Mouse (Mus musculus) cerebellum, postnatal 25 days (tissue): ENCODE data around the gene Kpna1.
"Not testable (repeated sequence)": the region's sequence is repeated elsewhere in the genome, so short reads cannot be mapped to it uniquely, and the experiment has no call there.

ENCODE experiments used
- DNase-seq, 2 experiments: peaks; one replicate each; pipeline ENCODE4 v3.0.0; 2021; ENCODE audit warnings: mixed read lengths in 2 of 2

Gene Kpna1

DNA sequence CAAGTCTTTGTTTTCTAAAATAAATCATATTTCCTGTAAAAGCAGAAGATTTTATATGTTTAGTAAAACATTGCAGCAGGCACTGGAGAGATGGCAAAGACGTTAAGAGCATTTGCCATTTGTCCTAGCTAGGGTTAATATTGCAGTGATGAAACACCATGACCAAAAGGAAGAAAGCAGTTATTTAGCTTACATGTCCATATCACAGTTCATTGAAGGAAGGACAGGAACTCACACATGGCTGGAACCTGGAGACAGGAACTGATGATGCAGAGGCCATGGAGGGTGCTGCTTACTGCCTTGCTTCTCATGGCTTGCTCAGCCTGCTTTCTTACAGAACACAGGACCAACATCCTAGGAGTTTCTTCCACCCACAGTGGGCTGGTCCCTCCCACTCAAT lies 13.8 kb downstream of the Kpna1 start:
- DNase-seq: no peak

DNA sequence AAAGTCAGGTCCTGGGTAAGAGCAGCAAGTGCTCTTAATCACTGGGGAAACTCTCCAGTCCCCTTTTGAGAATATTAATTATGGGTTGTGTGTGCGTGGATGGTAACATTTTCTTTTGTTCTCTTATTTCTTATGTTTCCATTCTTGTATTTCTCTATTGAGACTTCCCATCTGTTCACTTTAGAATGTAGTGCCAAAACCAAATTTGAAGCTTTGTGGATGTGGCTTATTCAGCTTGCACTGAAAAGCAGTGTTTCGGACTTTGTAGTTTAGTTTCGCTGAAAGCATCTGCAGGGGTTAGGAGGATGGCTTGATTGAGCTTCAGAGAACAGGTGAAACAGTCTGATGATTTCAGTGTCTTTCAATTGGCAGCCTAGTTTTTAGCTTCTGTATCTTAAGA lies 14.8 kb downstream of the Kpna1 start:
- DNase-seq: no peak

DNA sequence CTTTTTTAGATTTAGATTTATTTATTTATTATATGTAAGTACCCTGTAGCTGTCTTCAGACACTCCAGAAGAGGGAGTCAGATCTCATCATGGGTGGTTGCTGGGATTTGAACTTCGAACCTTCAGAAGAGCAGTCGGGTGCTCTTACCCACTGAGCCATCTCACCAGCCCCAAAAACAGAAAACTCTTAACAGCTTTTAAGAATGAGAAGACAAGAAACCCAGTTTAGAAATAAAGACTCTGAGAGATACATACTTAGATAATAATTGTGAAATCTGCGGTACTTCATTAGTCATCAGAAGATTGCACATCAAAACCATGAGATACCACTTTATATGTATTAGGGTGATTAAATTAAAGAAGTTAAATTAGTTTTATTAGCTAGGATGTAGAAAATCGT lies 20.3 kb downstream of the Kpna1 start:
- DNase-seq: not testable (repeated sequence)

DNA sequence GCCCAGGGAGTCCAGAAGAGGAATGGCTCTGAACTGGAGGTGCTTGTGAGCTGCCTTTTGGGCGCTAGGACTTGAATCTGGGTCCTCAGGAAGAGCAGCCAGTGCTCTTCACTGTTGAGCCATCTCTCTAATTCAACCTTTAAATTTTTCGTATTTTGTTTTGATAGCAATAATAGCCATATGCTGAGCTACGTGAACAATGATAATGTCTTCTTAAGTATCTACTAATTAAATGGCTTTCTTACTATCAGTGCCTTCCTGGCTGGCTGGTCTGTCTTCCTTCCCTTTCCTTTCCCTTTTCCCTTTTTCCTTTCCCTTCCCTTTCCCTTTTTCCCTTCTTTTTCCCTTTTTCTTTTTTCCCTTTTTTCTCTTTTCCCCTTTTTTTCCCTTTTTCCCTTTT lies 29.8 kb downstream of the Kpna1 start:
- DNase-seq: no peak

DNA sequence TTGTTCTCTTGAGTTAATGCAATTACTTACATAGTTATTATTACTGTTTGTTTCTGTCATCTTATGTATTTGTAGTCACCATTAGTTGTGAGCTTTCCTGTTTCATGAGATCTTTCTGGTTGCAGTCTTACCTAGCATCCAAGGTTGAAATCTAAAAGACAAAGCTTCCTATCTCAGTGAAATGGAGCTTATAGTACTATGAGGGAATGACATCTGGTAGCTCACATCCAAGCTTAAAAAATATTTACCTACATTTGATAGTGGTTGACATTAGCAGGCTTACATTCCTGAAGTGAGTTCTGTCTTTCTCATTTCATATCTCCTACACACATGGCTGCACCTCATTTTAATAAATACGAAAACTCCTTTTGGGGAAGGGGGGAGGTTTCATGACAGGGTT lies 37.8 kb downstream of the Kpna1 start:
- no peak for DNase-seq

DNA sequence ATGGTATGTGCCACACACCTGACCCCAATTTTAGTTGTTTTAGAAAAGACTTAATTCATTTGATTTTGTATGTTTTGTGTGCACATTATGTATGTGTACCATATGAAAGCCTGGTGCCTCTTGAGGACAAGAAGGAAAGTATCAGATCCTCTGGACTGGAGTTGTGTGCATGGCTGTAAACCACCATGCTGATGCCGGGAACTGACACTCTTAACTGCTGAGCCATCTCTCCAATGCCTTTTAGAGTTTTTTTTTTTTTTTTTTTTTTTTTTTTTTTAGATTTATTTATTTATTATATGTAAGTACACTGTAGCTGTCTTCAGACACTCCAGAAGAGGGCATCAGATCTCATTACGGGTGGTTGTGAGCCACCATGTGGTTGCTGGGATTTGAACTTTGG lies 49.6 kb downstream of the Kpna1 start:
- DNase-seq: not testable (repeated sequence)

DNA sequence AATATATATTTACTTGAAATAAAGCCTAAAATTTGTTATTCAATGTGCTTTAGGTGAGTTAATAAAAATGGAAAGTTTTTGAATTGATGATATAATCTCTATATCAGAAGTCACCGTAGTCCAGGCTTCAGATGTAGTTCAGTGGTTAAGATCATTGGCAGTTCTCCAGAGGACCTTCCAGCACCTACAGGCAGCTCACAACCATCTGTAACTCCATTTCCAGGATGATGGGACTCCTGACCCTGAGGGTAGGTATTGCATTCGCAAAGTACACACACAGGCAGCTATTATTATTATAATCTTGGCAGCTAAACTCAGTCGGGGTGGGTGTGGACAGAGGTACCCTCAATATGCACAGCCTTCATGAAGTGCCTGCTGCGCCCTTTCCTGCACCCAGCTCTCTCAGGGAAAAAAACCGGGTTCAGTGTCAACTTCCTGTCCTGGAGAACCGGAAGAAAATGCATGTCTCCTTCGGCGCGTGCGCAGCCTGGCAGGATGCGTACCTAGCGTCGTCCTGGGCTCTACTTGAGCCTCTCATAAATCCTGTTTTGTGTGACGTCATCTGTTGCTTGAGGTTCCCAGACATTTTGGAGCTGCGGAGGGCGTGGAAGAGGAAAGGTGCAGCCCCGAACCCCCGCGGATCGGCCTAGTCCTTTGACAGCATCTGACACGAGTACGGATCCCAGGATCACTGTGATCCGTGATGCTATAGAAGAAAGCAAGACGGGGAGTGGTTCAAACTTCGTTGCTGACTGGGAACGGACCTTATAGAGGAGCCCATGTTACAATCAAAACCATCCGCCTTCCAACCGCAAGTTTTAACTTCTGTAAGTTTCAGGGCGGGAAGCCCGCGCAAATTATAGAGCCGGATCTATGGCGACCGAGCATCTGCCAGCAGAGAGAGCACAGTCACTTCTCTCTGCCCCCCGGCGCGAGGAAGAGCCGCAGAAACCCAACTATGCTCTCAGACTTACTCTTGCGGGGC lies 62.4 kb downstream of the Kpna1 start, which contains the start of gene Wdr5b:
Wdr5b (plus strand) TSS at position 551 of the 985 bp plus-strand sequence.
- DNase-seq: peak; percentile 92 to 94

DNA sequence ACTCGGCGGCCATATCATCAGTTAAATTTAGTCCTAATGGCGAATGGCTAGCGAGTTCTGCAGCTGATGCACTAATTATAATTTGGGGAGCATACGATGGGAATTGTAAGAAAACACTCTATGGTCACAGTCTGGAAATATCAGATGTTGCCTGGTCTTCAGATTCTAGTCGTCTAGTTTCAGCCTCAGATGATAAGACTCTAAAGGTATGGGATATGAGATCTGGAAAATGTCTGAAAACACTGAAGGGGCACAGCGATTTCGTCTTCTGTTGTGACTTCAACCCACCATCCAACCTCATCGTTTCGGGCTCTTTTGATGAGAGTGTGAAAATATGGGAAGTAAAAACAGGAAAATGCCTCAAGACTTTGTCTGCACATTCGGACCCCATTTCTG lies 63.1 kb downstream of the Kpna1 start:
- no peak for DNase-seq

DNA sequence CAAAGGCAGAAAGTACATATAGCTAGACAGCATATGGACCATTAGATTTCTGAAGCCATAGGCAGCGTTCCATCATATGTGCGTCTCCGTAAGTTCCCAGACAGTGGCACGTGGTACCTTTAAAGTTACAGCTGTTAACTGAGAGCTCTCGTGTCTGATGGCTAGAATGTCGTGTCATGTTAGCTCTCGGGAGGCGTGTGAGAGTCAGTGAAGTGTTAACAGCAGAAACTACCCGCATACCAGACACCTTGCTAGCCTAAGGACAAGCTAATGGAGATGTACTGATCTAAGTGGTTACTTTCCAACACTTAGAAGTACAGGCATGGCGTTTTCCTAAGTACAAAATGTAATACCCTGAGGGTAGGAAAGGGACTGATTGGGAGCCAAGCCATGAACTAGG lies 64.5 kb downstream of the Kpna1 start:
- no peak for DNase-seq

DNA sequence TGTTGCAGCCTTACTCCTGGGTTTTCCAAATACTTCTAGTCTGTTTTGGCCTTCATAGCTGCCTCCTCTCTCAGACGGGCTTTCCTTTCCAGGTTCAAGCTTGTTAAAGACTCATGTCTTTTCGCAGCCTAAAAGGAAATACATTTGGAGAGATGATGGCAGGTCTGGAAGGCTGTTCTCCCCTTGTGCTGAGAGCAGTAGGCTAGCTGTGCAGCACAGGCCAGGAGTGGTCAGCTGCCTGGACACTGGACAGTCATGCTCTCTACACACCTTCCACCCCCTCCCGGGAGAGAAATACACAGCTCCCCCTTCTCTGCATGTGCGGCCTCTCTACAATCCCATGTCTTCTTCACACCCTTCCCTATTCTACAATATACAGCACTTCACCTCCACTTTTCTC lies 65.4 kb downstream of the Kpna1 start:
- DNase-seq: no peak

DNA sequence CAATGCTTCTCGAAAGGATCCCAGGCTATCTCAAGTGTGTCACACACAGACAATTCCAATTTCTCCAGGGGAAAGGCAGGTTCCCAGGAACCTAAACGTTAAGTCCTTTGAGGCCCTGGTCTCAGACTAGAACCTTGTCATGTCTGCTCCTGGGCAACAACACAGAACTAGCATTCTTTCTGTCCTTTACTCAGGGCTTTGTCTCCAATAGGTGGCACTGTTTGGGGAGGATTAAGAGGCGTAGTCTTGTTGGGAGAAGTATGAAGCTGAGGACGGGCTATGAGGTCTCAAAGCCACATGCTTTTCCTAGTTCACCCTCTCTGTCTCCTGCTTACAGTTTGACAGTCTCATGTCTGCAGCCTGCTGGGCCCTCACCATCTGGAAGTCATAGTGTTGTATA lies 69.0 kb downstream of the Kpna1 start:
- no peak for DNase-seq

DNA sequence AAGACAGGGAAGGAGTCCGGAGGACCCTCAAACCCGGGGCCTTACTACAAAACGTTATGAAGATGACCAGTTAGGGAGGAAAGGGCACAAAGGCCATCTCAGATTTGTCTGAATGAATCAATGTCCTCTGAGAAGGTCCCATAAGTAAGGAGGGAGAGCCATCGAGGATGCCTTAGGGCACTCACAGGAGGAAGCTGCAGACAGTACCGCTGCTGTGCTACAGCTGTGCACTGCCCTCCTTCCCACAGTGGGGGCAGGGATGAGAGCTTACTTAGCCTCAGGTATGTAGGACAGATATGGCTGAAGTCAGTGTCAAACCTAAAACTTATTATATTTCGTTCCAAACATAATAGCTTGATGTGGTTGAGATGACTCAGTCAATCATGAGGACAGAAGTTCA lies 72.9 kb downstream of the Kpna1 start:
- no peak for DNase-seq

DNA sequence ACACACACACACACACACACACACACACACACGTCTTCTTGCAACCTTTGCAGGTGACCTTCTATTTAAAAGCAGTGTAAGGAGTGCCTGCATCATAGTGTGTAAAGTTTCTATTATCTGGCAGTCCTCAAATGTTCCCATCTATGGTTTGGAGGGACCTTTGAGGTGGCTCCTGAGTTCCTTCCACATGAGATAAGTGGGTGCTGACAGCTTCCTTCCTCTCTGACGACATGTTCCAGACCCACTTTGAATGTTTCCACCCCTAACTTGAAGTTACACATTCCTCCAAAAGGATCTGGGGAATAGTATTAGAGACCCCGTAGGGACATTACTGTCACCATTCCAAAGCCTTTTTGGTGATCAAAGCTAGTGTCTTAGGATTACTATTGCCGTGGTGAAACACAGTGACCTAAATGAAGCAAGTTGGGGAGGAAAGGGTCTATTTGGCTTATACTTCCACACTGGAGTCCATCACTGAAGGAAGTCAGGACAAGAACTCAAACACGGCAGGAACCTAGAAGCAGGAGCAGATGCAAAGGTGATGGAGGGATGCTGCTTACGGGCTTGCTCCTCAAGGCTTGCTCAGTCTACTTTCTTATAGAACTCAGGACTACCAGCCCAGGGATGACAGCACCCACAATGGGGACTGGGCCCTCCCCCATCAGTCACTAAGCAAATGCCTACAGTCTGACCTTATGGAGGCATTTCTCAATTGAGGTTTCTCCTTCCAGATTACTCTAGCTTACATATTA lies 75.2 kb downstream of the Kpna1 start:
- no peak for DNase-seq

DNA sequence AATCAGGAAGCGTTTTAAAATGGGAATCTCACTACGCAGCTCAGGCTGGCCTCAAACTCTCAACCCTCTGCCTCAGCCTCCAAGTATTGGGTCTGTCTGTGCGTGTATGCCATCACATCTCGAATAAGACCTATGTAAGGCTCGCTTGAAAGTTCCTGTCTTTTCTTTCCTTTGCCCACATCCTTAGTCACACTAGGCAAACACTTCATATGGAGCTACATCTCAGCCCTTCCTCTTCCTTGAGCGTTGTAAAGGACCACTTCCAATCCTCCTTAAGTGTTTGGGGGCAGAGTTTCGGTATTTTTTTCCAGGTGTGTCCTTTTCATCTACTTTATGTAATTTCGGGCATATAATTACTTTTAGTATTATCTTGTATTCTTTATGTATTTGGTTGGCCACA lies 76.4 kb downstream of the Kpna1 start:
- DNase-seq: no peak

DNA sequence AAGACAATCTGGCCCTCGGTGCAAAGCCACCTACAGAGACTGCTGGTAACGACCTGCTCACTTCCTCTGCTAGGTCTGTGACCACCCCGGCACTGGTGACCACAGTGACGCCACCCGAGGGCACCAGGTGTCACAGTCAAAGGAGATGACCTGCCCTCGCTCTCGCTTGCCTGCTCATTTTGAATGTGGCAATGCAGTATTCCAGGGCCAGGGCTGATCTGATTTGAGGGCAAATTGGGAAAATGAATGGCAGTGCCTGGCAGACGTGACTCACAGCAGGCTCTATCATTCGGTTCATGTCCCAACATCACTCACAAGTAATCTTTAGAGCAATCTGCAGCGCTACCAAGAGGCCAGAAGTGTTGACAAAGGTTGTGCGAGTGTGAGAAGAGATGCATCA lies 77.9 kb downstream of the Kpna1 start:
- DNase-seq: no peak

DNA sequence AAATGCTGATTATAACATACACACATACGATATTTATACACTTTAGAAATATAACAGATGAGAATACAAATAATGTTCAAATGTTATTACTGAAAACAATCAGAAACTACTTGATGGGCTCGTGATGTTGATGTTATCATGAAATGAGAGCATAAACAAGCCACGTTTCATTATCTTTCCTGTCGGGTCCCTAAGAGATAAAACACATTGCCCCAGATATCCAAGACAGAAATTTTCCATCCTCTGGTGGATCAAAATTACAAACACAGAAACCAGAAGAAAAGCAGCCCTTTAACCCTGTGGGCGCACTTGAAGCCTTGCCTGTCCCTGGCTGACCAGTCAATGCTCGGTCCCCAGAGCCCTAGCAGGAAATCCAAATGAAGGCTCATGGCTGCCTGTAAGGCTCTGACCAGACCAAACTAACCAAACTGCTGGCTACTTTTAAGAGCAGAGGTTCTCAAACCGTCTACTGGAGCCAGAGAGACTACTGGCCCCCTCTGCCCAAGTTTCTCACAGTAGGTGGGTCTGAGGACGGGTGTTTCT lies 79.5 kb downstream of the Kpna1 start:
- DNase-seq: no peak

DNA sequence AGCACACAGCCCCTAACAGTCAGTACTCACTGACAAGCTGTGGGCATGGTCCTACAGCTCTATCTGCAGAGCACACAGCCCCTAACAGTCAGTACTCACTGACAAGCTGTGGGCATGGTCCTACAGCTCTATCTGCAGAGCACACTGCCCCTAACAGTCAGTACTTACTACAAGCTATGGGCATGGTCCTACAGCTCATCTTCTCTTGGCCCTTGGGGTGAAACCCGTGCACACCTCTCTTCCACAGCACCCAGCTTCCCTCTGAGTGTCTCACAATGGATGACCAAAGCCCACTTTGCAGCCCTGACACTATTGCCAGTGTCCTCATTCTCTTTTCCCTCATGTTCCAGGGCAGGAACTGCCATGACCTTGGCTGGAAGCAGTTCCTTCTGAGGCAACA lies 84.0 kb downstream of the Kpna1 start:
- not testable (repeated sequence) for DNase-seq

DNA sequence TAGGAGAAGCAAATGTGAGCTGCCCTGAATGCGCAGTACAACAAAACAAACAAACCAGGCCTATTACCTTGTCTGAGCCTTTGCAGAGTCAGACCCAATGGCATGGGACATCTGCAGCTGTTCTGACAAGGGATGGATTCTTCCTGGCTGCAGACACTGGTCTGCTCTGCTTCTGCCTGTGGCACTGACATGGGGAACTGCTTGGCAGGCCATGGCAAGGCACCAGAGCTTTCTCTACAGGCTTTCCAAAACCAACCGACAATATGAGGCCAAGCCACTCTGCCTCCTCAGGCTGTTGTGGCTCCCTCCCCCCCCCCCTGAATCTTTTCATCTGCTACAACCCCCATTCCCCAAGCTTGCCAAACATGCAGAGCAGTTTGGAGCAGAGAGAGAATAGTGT lies 84.8 kb downstream of the Kpna1 start:
- DNase-seq: peak; percentile 15 to 23

DNA sequence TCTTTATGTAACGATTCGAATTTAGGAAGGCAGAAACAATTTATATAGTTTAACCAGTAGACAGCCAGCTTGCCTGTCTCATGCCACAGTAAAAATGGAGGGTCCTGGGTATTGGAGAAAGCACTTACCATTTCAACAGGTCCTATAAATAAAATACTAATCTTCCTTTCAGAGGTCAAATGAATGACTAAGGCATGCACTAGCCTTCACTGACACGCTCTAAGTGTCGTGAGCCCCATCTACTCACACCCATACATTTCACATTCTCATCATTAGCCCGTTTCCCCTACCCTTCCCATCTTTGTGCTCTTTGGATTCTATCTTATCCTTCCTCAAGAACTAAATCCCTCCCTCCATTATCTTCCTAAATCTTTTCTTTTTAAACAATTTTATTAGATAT lies 86.4 kb downstream of the Kpna1 start:
- no peak for DNase-seq

DNA sequence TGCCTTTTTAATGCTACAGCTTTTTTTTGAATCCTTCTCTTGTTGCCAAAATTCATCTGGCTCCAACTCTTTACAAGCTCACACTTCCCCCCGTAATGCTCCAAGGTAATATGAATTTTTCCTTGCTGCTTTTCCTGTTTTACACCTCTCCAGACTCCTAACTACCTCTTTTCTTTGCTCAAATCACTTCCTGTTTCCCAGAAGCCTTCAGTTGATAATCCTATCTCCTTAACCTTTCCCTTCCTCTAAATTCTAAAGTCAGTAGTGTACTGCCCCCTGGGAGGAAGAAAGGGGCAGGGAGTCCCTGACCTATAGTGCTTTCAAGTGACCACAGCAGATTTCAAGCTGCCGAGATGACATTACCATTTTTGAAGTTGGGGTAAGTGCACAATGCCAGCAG lies 89.1 kb downstream of the Kpna1 start:
- DNase-seq: no peak

DNA sequence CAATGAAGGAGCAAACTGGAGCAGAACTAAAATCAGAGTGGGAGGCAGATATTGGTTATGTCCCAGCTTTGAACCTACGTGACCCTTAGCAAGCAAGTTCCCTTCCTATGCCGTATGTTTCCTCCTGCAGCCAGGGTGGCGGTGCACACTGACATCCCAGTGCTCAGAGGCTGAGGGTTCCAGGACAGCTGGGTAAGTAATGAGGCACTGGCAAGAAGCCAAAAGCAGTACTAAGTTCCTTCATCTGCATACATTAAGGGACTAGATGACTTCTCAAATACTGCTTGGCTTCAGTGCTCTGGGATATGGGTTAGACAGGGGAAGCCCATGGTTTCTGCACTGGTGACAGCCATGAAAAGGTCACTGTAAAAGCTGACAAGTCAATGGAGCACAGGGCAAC lies 89.8 kb downstream of the Kpna1 start:
- DNase-seq: no peak

DNA sequence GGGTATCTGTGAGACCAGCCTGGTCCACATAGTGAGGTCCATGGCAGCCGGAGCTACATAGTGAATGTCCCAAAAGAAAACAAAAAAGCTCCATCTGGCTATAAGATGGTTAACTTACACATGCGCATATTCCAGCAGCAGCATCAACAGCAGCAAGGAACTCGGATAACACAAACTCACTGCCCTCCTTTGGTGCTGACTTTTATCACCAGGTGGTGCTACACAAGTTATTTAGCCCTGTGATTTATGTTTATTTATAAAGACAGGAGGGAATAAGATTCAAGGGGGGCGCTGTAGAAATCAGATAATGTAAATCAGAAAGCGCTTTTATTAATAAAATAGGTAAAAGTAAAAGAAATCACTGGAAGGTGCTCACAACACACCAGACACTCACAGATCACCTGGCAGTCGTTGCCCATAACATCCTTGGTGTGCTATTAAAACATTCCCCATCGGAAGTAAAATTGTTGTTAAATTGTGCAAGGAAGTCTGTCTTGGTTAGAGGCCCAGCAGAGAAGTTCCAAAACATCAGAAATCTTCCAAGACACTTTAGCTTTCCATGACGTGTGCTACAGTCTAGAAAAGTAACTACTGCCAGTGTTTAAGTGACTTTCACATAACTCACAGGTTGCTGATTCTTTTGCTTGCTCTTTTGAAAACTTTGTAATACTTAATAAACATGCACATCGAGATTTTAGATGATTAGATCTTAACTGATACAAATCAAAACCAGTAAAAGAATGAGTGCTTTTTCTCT lies 91.4 kb downstream of the Kpna1 start:
- no peak for DNase-seq

DNA sequence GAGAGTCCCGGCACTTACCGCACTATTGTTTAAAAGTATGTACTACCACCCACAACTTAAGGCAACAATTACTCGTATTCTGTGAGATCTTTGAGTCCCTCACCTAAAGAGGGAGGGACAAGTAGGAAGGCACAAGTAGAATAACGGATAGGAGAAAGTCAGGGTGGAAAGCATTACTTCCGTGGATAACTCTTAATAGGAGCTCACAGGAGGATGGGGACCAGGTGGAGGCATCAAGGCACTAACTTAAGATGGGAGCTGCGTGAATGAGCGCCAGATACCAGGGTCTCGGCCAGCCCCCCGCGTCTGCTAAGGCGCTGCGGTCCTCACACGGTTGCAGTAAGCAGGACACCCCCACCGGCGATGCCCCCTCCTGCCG lies 92.5 kb downstream of the Kpna1 start:
- DNase-seq: no peak
